Mouse (Mus musculus) testis, postnatal 10 days (tissue): ENCODE data around the gene Nlrp2.

ENCODE experiments used
- DNase-seq: peaks from one replicate; pipeline ENCODE4 v3.0.0; 2021; ENCODE audit warnings: low spot score

Nlrp2 gene

GRCm38 (mm10) chr7:5350935-5351334 lies at the start of gene Nlrp2:
Nlrp2 (minus strand) TSS chr7:5351035.
- DNase-seq, result no peak

GRCm38 (mm10) chr7:5366724-5367123 lies 15.9 kb upstream of the Nlrp2 start:
- DNase-seq, result no peak

- DNase-seq, result no peak
Observed at GRCm38 (mm10) chr7:5363599-5363998, 12.8 kb upstream of the Nlrp2 start.

- DNase-seq, result no peak
Observed at GRCm38 (mm10) chr7:5350237-5350636, 598 bp downstream of the Nlrp2 start, which contains the start of gene Gm5065. Gm5065 (plus strand) TSS chr7:5350537.

- DNase-seq, result no peak
Observed at GRCm38 (mm10) chr7:5327511-5327910, 23.3 kb downstream of the Nlrp2 start.

DNA sequence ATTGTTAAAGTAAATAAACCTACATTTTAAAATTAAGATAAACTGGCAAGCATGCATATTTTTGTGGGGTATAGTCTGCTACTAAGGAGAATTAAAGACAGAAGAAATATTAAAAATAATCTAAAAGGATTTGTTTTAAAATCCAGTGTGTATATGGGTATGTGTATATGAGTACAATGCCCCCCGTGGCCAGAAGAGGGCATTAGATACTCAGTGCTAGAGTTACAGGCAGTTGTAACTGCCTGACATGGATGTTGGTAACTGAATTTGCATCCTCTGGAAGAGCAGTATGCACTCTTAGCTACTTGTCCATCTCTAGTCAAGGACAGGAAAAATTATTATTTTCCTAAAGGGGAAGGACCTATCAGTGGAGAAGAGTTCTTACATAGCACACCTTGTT lies 62.6 kb downstream of the Nlrp2 start:
- DNase-seq, result no peak

- no peak for DNase-seq
Observed at GRCm38 (mm10) chr7:5263051-5263450, 87.8 kb downstream of the Nlrp2 start.
